14 mouse cellular contexts compared by ENCODE assay signal in the genomic region with DNA sequence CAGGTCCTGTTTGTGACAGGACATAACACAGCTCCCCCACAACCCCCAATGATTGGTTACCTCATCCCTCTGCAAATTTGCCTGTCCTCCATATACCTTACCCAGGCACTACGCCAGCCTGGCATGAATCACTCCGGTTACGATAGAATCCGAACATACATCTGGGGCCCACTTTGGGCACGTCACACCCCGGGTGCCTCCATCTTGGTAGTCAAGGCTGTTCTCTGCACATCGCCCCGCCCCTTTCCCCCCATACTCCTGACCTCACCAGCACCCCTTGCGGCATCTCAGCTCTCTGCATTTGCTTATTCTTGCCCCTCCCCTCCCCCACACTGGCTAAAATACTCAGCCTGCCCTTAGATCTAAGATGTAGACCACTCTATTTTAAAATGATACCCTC. TPM values are rescaled to one million over a fixed set of nuclear protein-coding genes. Genes with fewer than 3 reads are reported as not detected.
DNase-seq lines count a peak whose midpoint lies in the region; ATAC-seq and TF ChIP-seq lines count a peak whose summit lies in the region.
"Had no signal": no experiment of that assay in that cellular context is flagged by ENCODE, and none has a peak within 500 bp of the region (broad histone marks: within the 10 kb centered on the region; RNA-seq: fewer than 3 reads in every experiment).

No protein-coding gene starts in this region.

- peaks cover 23% of the 10 kb centered on the region for H3K36me3 ChIP-seq in forebrain, postnatal 0 days (ENCODE audit: insufficient read depth)
- peaks cover 22% of the 10 kb centered on the region for H3K36me3 ChIP-seq in forebrain, embryonic 12.5 days (replicated peaks)
- H3K36me3 ChIP-seq in lung, embryonic 14.5 days (ENCODE audit: insufficient read depth) = no peaks in the 10 kb centered on the region
- H3K36me3 ChIP-seq: heart, embryonic 12.5 days had no signal

- no peak overlapping the region for H3K4me2 ChIP-seq in forebrain, postnatal 0 days (ENCODE audit: low read depth)
- no peak overlapping the region for H3K4me2 ChIP-seq in forebrain, embryonic 12.5 days
- no peak overlapping the region for H3K4me2 ChIP-seq in lung, embryonic 14.5 days
- H3K4me2 ChIP-seq: heart, embryonic 12.5 days; hindbrain, embryonic 15.5 days; limb, embryonic 12.5 days had no signal

- H3K27ac ChIP-seq in forebrain, postnatal 0 days (ENCODE audit: low read depth, low read length) = no peak overlapping the region
- no peak overlapping the region for H3K27ac ChIP-seq in forebrain, embryonic 12.5 days
- no peak overlapping the region for H3K27ac ChIP-seq in lung, embryonic 14.5 days (ENCODE audit: low read depth)
- H3K27ac ChIP-seq: hindbrain, embryonic 15.5 days; limb, embryonic 12.5 days; macrophage had no signal

- DNase-seq in forebrain, postnatal 0 days = no peak
- DNase-seq in lung, embryonic 14.5 days = peak; percentile 5
- no peak for DNase-seq in lung, adult 18-20 months
- peak; percentile 32 to 49 for DNase-seq in B cell, adult 2 months
- DNase-seq in brain, embryonic 14.5 days (ENCODE audit: low read depth) = no peak
- DNase-seq: cerebellum, adult 9-11 months; kidney, postnatal 25 days had no signal

- peak; percentile 46 for TF ChIP-seq CTCF in forebrain, postnatal 0 days (IDR thresholded peaks at IDR 0.05; ENCODE audit: low read depth)
- TF ChIP-seq CTCF in lung, embryonic 14.5 days (IDR thresholded peaks at IDR 0.05; ENCODE audit: low read depth) = peak; percentile 23
- peak; percentile 19; the same call in 1 of the 2 replicates for TF ChIP-seq CTCF in brain, embryonic 14.5 days (IDR thresholded peaks at IDR 0.05; ENCODE audit: borderline replicate concordance, extremely low read depth, insufficient read depth, insufficient read length)

- no peak overlapping the region for H3K4me3 ChIP-seq in forebrain, postnatal 0 days (ENCODE audit: low read depth, low read length)
- H3K4me3 ChIP-seq in forebrain, embryonic 12.5 days (replicated peaks) = no peak overlapping the region
- H3K4me3 ChIP-seq in lung, embryonic 14.5 days (ENCODE audit: low read depth, low read length) = no peak overlapping the region
- H3K4me3 ChIP-seq: heart, embryonic 12.5 days; hindbrain, embryonic 15.5 days had no signal

- H3K9ac ChIP-seq in forebrain, postnatal 0 days = no peak overlapping the region
- no peak overlapping the region for H3K9ac ChIP-seq in forebrain, embryonic 12.5 days
- H3K9ac ChIP-seq in lung, embryonic 14.5 days = no peak overlapping the region
- H3K9ac ChIP-seq: heart, embryonic 12.5 days; hindbrain, embryonic 15.5 days; limb, embryonic 12.5 days had no signal

- no peaks in the 10 kb centered on the region for H3K9me3 ChIP-seq in forebrain, postnatal 0 days (ENCODE audit: low read length)
- no peaks in the 10 kb centered on the region for H3K9me3 ChIP-seq in forebrain, embryonic 12.5 days
- H3K9me3 ChIP-seq in lung, embryonic 14.5 days (ENCODE audit: low read depth, low read length) = no peaks in the 10 kb centered on the region
- H3K9me3 ChIP-seq: heart, embryonic 12.5 days; hindbrain, embryonic 15.5 days; limb, embryonic 12.5 days had no signal

- H3K27me3 ChIP-seq in forebrain, postnatal 0 days (ENCODE audit: insufficient read depth, low read length) = no peaks in the 10 kb centered on the region
- peaks cover 41% of the 10 kb centered on the region for H3K27me3 ChIP-seq in forebrain, embryonic 12.5 days
- H3K27me3 ChIP-seq in lung, embryonic 14.5 days (ENCODE audit: insufficient read depth, low read length) = peaks cover 28% of the 10 kb centered on the region
- H3K27me3 ChIP-seq: hindbrain, embryonic 15.5 days had no signal

- H3K4me1 ChIP-seq in forebrain, postnatal 0 days (ENCODE audit: insufficient read depth) = no peaks in the 10 kb centered on the region
- peaks cover 22% of the 10 kb centered on the region for H3K4me1 ChIP-seq in forebrain, embryonic 12.5 days
- peaks cover 18% of the 10 kb centered on the region for H3K4me1 ChIP-seq in lung, embryonic 14.5 days (ENCODE audit: insufficient read depth)

- no peak for ATAC-seq in forebrain, postnatal 0 days
- ATAC-seq in forebrain, embryonic 12.5 days (ENCODE audit: low FRiP score) = no peak
- ATAC-seq in lung, embryonic 14.5 days (ENCODE audit: insufficient read depth) = no peak
- ATAC-seq in megakaryocyte-erythroid progenitor cell, adult 5-6 weeks (replicated peaks; ENCODE audit: low FRiP score, low TSS enrichment, poor library complexity, severe bottlenecking) = no peak
- no peak for ATAC-seq in erythroid progenitor cell, adult 5-6 weeks (replicated peaks; ENCODE audit: low FRiP score, poor library complexity, severe bottlenecking)

- WGBS in forebrain, postnatal 0 days = 74% methylated on average over 9 of the region's 9 CpGs
- WGBS in forebrain, embryonic 12.5 days = 64% methylated on average over 9 of the region's 9 CpGs
- 58% methylated on average over 9 of the region's 9 CpGs for WGBS in lung, embryonic 14.5 days

- TF ChIP-seq POLR2A in brain, embryonic 14.5 days (IDR thresholded peaks at IDR 0.05; ENCODE audit: borderline replicate concordance, extremely low read depth, insufficient read depth, insufficient read length, poor library complexity, severe bottlenecking) = no peak

RNA-seq across cellular contexts. Expression of gene Adgrb2, which starts 20.9 kb away (rescaled TPM):
- 195 and 216 TPM in 2 replicates for total RNA-seq in forebrain, postnatal 0 days (2014; rRNA removed)
- polyA plus RNA-seq in forebrain, postnatal 0 days (2015; fragmentation: Nextera tagmentation; extraction: Ambion mirVana) = 15.8 and 18.3 TPM in 2 replicates
- polyA plus RNA-seq in forebrain, embryonic 12.5 days (2016; fragmentation: Nextera tagmentation; extraction: Ambion mirVana) = 5.6 and 7.3 TPM in 2 replicates
- 2.0 TPM in 2 replicates for polyA plus RNA-seq in lung, embryonic 14.5 days (2014; fragmentation: Nextera tagmentation; extraction: Ambion mirVana)
- polyA plus RNA-seq in brain, embryonic 14.5 days (2012; rRNA removed) = 126 and 152 TPM in 2 replicates
- total RNA-seq in megakaryocyte-erythroid progenitor cell, adult 5-6 weeks (2014; fragmentation: Nextera tagmentation) = 1.2 TPM in 1 of 2 replicates, not detected in the other
- not detected in 2 replicates for total RNA-seq in megakaryocyte-erythroid progenitor cell, adult 5-6 weeks (2017)
- total RNA-seq in erythroid progenitor cell, adult 5-6 weeks (2015; ENCODE audit: low replicate concordance) = not detected in 2 replicates
- not detected in 2 replicates for total RNA-seq in erythroid progenitor cell, adult 5-6 weeks (2017; ENCODE audit: low replicate concordance)
- polyA plus RNA-seq: macrophage had no signal

RNA-seq across cellular contexts. Expression of gene Col16a1, which starts 42.0 kb away (rescaled TPM):
- total RNA-seq in forebrain, postnatal 0 days (2014; rRNA removed) = 21.8 and 29.7 TPM in 2 replicates
- polyA plus RNA-seq in forebrain, postnatal 0 days (2015; fragmentation: Nextera tagmentation; extraction: Ambion mirVana) = 6.8 and 7.5 TPM in 2 replicates
- 10.8 and 14.8 TPM in 2 replicates for polyA plus RNA-seq in forebrain, embryonic 12.5 days (2016; fragmentation: Nextera tagmentation; extraction: Ambion mirVana)
- 55.7 and 59.5 TPM in 2 replicates for polyA plus RNA-seq in lung, embryonic 14.5 days (2014; fragmentation: Nextera tagmentation; extraction: Ambion mirVana)
- polyA plus RNA-seq in brain, embryonic 14.5 days (2012; rRNA removed) = 16.7 and 17.1 TPM in 2 replicates
- total RNA-seq in megakaryocyte-erythroid progenitor cell, adult 5-6 weeks (2014; fragmentation: Nextera tagmentation) = 7.1 TPM in 1 of 2 replicates, not detected in the other
- 0.52 and 9.1 TPM in 2 replicates for total RNA-seq in megakaryocyte-erythroid progenitor cell, adult 5-6 weeks (2017)
- 5.8 TPM in 1 of 2 replicates, not detected in the other for total RNA-seq in erythroid progenitor cell, adult 5-6 weeks (2015; ENCODE audit: low replicate concordance)
- not detected in 2 replicates for total RNA-seq in erythroid progenitor cell, adult 5-6 weeks (2017; ENCODE audit: low replicate concordance)
- polyA plus RNA-seq: macrophage had no signal

Comparison
In these comparisons a context has a peak if more than half of its experiments do, and no peak if none do; other contexts are left out.
1. DNase-seq: peak in lung, embryonic 14.5 days (single experiment) and B cell, adult 2 months (2 of 2); none in forebrain, postnatal 0 days (single experiment), lung, adult 18-20 months (0 of 2) and brain, embryonic 14.5 days (single experiment).
2. Peak in every context shown above with its lines, with median percentiles within 50 percentile points of each other: CTCF ChIP-seq.